Mouse (Mus musculus) thymus, adult 2 months (tissue): Measurements from ENCODE around the gene Ranbp17. TPM values are rescaled to one million over a fixed set of nuclear protein-coding genes. Genes with fewer than 3 reads are reported as not detected.

Source experiments
- DNase-seq: peaks from one replicate; pipeline ENCODE4 v3.0.0; 2021
- H3K27ac ChIP-seq: fragments of 200-500 bp; 2 replicates; pipeline ENCODE4 v1.5.1; 2012; ENCODE audit warnings: low read length, control low read depth; ENCODE audit not compliant: control insufficient read depth, insufficient read depth
- H3K27me3 ChIP-seq: fragments of 200-500 bp; 2 replicates; pipeline ENCODE4 v1.6.1; 2012; ENCODE audit warnings: mild to moderate bottlenecking, low read length, moderate library complexity, mixed read lengths; ENCODE audit not compliant: control insufficient read depth, insufficient read depth
- H3K36me3 ChIP-seq: fragments of 200-500 bp; 2 replicates; pipeline ENCODE4 v1.6.1; 2012; ENCODE audit warnings: mild to moderate bottlenecking, low read length, moderate library complexity; ENCODE audit not compliant: control insufficient read depth, insufficient read depth
- H3K4me1 ChIP-seq: fragments of 200-500 bp; replicated peaks from 2 replicates; pipeline ENCODE4 v1.6.1; 2012; ENCODE audit warnings: low read length; ENCODE audit not compliant: control insufficient read depth, insufficient read depth
- H3K4me3 ChIP-seq: fragments of 200-500 bp; 2 replicates; pipeline ENCODE4 v1.5.1; 2012; ENCODE audit warnings: mild to moderate bottlenecking, low read length, control low read depth, moderate library complexity; ENCODE audit not compliant: control insufficient read depth, insufficient read depth
- CTCF ChIP-seq: fragments of 200-500 bp; IDR thresholded peaks from 2 replicates; pipeline ENCODE4 v1.5.1; 2012; ENCODE audit warnings: mild to moderate bottlenecking, control low read depth, low read length, moderate library complexity, borderline replicate concordance; ENCODE audit not compliant: control insufficient read depth, poor library complexity, insufficient read depth; ENCODE audit errors: extremely low read depth
- POLR2A ChIP-seq: fragments of 200-500 bp; IDR thresholded peaks from 2 replicates; pipeline ENCODE4 v1.6.1; 2012; ENCODE audit warnings: mild to moderate bottlenecking, low read length, control low read depth, moderate library complexity; ENCODE audit not compliant: control insufficient read depth, poor library complexity, insufficient read depth; ENCODE audit errors: extremely low read depth
- WGBS: fragments of 180-500 bp; shearing (Covaris S2); methylation state at CpG from one replicate; pipeline ENCODE4 v1.1.7; 2018; 5-methylcytosine and 5-hydroxymethylcytosine counted together
- polyA plus RNA-seq: library from polyadenylated mRNA; depleted of rRNA; stranded (reverse); fragments of >200 nt; gene quantifications from 2 replicates; pipeline ENCODE4 v1.2.3, GENCODE M21; 2012

Gene Ranbp17
- polyA plus RNA-seq, 1 experiment, result 0.30 TPM

DNA sequence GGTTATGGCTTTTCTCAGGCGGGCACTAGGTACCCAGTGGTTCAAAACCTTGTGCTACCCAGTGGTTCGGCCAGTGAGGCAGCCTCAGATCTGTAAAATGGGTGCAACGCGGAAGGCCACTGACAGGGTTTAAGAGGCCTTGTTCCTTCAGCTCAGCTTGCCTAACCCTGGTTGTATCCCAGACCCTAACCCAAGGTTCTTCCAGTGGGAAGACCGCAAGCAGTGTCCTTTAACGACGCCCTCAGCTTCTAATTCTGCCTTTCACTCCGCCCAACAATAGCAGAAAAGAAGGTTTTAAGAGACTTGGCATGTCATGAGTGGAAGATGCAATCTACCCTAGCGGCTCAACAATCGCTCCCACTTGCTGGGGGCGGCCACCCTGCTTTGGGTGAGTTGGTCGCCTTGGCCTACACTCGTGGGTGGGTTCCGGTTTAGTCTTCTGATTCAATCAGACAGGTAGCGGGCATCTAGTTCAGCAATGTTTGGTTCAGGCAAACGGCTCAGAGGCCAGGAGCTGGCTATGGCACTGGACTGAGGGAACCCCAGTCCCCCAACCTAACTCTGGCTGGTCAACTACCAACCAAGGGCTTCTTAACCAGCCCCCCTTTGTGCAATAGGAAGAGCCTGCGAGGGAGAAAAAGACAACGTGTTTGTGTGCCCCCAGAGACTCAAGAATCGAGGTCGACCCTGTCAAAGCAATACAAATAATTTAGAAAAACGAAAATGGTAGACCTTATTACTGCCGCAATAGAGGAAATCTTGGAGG, 315.0 kb downstream of the Ranbp17 start:
- TF ChIP-seq POLR2A (no peak), CTCF (no peak)
- Histone ChIP-seq H3K27ac (no peak overlapping the region), H3K4me1 (0 out of 2 replicates have a peak, but pooled peaks cover 7% of the 10 kb centered on the region), H3K4me3 (no peak overlapping the region), H3K27me3 (peaks cover 58% of the 10 kb centered on the region), H3K36me3 (no peaks in the 10 kb centered on the region)
- WGBS, result 34% methylated on average over 22 of the region's 22 CpGs
- no peak for DNase-seq

DNA sequence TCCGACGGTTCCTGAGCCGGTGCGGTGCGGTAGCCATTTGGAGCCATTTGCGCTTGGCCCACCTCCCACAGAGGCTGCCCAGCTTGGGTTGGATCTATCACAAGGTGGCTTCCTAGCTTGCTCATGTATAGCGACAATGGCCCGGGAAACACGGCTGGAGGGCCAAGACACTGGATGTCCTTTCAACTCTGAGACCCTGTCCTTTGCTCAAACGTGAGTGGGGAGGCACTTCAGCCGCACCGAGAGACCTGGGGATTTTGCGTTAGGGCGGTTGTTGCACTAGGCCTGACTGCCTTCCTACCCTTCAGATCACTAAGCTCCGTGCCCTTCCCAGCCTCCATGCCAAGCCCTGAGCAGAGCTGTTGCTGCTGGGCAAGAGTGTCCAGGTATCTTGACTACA, 315.9 kb downstream of the Ranbp17 start:
- H3K27me3 ChIP-seq, result peaks cover 58% of the 10 kb centered on the region
- no peak overlapping the region for H3K4me3 ChIP-seq
- H3K36me3 ChIP-seq, result no peaks in the 10 kb centered on the region
- H3K27ac ChIP-seq, result no peak overlapping the region
- H3K4me1 ChIP-seq, result 0 out of 2 replicates have a peak, but pooled peaks cover 7% of the 10 kb centered on the region
- DNase-seq, result no peak
- WGBS, result 38% methylated on average over 15 of the region's 15 CpGs
- no peak for TF ChIP-seq POLR2A
- no peak for TF ChIP-seq CTCF

DNA sequence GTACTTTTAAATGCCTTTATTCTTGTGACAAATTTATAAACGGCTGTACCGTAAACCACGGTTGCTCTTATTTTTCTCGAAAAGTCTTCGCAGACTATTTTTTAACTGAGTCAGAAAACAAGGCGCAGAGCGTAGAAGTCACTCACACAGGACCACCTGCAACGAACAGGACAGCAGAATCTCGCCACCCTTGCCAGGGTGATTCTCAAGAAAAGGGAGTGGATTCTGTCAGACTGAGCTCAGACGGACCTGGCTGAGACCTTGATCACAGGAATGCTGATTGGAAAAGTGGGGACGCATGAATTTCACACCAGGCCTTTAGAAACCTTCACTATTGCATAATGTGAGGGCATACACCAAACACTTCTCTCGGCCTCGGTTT, 316.4 kb downstream of the Ranbp17 start:
- Histone ChIP-seq H3K36me3 (no peaks in the 10 kb centered on the region), H3K4me3 (no peak overlapping the region), H3K27ac (no peak overlapping the region), H3K4me1 (0 out of 2 replicates have a peak, but pooled peaks cover 7% of the 10 kb centered on the region), H3K27me3 (peaks cover 53% of the 10 kb centered on the region)
- no peak for DNase-seq
- TF ChIP-seq CTCF (no peak), POLR2A (no peak)
- 35% methylated on average over 13 of the region's 13 CpGs for WGBS

DNA sequence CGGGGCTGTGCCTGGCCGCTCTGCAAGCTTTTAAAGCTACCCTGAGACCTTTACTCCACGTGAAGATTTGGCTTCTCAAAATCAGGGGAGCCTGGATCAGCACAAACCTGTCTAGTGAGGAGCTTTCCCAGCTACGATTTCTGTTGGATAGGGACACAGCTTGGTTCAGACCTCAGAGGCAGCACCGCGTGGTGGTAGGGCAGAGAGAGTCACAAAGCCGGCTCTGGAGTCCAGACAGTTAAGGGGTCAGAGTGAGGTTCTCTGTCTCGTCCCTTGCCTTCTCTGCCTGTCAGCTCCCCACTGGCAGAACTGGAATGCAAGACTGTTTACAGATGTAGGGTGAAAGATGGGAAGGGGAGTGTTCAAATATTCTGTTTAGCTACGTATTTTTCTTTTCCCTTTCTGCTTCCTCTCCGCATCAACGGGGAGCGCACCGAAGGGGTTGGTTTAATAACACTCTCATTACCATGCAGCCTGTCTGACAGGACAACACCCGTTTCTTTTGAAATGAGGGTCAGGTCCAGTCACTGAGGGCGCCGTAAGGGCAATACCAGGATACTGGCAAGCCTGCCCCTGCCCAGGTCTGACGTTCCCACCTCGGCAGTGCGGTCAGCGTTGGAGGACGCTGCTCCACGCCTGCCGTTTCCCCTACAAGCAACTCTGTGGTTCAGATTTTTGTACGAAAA, 317.0 kb downstream of the Ranbp17 start:
- WGBS, result 15% methylated on average over 24 of the region's 24 CpGs
- DNase-seq, result no peak
- Histone ChIP-seq H3K36me3 (no peaks in the 10 kb centered on the region), H3K4me3 (no peak overlapping the region), H3K27ac (no peak overlapping the region), H3K4me1 (0 out of 2 replicates have a peak, but pooled peaks cover 7% of the 10 kb centered on the region), H3K27me3 (peaks cover 48% of the 10 kb centered on the region)
- TF ChIP-seq CTCF, result no peak
- no peak for TF ChIP-seq POLR2A

DNA sequence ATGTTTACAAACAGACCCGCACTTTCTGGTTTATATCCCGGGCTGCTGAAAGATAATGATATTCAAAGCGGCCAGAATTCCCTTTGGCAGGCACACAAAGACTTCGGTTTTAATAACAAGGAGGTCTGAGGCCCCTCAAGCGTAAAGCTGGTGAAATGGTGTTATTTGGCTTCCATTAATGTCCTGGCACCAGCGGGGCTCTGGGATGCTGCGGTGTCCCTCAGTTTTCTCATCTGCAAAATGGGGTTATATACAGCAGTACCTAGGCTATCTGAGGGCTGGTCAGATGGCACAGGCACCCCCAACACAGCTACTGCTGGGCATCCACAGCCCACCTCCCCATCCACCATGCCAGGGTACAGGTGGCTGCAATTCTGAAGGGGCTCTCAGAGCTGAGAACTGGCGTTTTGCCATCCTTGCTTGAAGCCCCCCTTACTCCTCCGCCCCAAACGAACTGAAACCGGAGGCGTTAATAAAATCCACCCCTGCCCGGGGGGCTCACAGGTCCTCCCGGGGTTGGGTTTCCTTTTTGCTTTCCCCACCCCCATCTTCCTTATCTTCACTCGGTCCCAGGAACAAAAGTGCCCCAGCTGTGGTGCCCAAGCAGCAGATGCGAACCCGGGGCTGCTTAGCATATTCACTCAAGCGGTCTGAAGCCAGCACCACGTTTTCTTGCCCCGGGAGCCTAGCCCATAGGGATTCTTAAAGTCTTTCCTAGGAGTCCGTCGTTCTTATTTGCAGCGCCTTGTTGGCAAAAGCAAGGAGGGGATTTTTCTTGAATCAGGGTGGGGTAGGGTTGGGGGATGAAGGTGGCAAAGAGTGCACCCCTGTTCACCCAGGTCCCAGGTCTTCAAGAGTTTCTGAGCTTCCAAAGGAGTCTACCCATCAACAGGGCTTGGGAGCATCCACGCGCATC, 317.8 kb downstream of the Ranbp17 start:
- no peak overlapping the region for H3K27ac ChIP-seq
- peaks cover 40% of the 10 kb centered on the region for H3K27me3 ChIP-seq
- DNase-seq, result no peak
- no peak overlapping the region for H3K4me3 ChIP-seq
- H3K36me3 ChIP-seq, result no peaks in the 10 kb centered on the region
- 16% methylated on average over 25 of the region's 25 CpGs for WGBS
- H3K4me1 ChIP-seq, result 0 out of 2 replicates have a peak, but pooled peaks cover 7% of the 10 kb centered on the region
- TF ChIP-seq POLR2A (no peak), CTCF (no peak)

DNA sequence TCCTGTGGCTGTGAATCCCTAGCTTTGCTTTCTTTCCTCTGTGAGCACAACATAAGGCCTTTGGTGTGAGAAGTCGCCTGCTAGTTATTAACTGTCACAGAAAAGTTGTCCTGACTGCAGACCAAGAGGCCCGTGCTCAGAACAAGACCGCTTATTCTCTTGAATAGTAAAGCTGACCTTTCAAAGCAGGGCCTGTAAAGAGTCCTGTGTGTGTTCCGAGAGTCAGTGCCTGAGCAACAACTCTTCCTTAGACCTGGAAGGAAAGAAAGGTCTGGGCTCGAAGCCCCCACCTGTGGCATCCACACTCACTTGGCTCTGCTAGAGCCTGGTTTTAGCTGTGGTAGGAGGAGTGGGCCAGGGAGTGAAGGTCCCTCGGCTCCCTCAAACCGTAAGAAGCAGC, 318.5 kb downstream of the Ranbp17 start:
- no peak for TF ChIP-seq POLR2A
- peaks cover 33% of the 10 kb centered on the region for H3K27me3 ChIP-seq
- DNase-seq, result no peak

More for the DNA sequence above, 318.5 kb downstream of the Ranbp17 start:
- no peak overlapping the region for H3K27ac ChIP-seq
- H3K36me3 ChIP-seq, result no peaks in the 10 kb centered on the region
- whole genome bisulfite sequencing, result 55% methylated on average over 7 of the region's 7 CpGs
- 0 out of 2 replicates have a peak, but pooled peaks cover 5% of the 10 kb centered on the region for H3K4me1 ChIP-seq
- no peak overlapping the region for H3K4me3 ChIP-seq
